Mouse (Mus musculus) megakaryocyte progenitor cell, adult 5-6 weeks (primary cell): ENCODE measurements around the gene Kcnk5. TPM values are rescaled to one million over a fixed set of nuclear protein-coding genes. Genes with fewer than 3 reads are reported as not detected.
A peak's percentile ranks its signal among the peaks of the same experiment; 100 is the strongest.

ENCODE experiments used
- ATAC-seq: replicated peaks from 2 replicates; pipeline ENCODE4 v1.8.0; 2016; ENCODE audit warnings: mild to moderate bottlenecking, moderate TSS enrichment, inconsistent platforms; ENCODE audit not compliant: poor library complexity
- total RNA-seq, 2 experiments: library from RNA; stranded (forward) in 1 of 2; stranded (reverse) in 1 of 2; fragments of 157-497, 149-512 nt in 1 of 2; fragments of 200-1000 nt in 1 of 2; gene quantifications; 2 replicates each; pipeline versions ENCODE4 v1.2.3 to v1.2.4; 2015 to 2017

Kcnk5 gene
- total RNA-seq, 2 experiments from 2014 or later, result 1.2 to 1.7 TPM

DNA sequence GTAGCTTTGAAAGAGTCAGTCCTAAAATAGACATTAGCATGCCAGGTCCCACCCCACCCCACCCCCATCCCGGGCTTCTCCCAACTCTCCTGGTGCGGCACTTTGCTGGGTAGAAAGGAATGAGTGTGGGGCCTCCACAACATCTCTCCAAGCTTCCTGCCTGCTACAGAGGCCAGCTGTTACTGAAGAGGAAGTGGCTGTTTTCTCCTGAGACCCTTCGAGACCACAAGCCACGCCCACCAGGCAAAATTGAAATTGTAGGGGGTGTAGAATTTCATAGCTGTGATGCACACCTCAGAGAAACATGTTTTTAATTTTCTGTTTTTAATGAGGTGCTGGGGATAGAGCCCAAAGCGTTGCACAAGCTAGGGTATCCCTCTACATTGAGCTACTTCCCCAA lies 60.7 kb downstream of the Kcnk5 start:
- peak; percentile 82 for ATAC-seq

GRCm38 (mm10) chr14:20120012-20120411 lies 61.6 kb downstream of the Kcnk5 start:
- no peak for ATAC-seq

DNA sequence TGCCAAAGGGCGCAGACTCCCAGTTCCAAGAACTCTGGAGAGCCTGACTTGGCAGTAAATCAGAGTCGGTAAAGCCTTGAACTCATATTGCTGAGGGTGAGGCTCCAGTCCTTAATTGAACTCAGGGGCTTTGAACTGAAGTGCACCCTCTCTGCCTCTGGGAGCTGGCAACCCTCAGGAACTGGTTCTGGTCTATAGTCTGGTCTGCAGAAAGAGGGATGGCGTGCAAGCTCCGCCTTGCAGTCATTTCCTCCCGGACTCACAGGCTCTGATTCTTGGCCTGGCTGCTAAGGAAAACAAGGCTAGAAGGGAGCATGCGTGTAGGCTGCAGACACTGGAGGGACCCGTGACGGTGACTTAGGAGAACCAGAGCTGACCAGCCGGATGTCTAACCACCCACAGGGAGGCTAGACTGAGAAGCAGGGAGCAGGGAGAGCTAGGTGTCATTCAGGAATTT lies 65.4 kb downstream of the Kcnk5 start:
- ATAC-seq, result no peak

DNA sequence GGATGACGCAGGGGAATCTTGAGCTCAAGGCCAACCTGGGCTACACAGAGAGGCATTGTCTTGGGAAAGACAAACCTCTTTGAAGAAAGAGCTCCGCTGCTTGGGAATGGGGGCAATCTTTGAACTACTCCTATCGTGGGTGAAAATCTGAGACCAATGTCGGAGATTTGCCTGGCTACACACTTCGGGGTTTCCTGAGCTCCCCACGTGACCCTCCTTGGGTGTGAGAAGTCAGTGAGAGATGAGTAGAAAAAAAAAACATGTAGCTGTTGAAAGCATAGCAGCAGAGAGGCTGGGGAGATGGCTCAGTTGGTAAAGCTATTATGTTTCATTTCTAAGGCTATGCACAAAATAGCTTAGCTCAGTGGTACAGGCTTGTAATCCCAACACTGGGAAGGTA lies 66.7 kb downstream of the Kcnk5 start:
- ATAC-seq, result no peak

- ATAC-seq, result peak; percentile 93
Measured at GRCm38 (mm10) chr14:20113964-20114363, 67.6 kb downstream of the Kcnk5 start.

GRCm38 (mm10) chr14:20113189-20113961 lies 68.2 kb downstream of the Kcnk5 start:
- ATAC-seq, result no peak

DNA sequence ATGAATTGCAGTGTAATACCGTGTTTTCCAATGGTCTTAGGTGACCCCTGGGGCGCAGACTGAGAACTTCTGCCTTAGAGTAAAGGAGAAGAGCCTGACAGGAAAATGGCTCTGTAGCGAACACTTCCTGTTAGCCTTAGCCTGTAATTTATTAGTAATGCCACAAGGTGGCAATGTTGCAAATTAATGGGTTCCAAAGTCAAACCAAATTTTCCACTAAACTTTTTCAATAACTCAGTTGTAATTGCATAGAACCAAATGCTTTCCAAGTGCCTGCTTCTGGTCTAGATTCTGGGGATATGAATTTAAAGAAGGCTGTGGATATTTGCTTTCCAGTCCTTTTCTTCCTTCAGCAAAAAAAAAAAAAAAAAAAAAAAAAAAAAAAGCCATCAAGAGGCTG lies 69.4 kb downstream of the Kcnk5 start:
- no peak for ATAC-seq

DNA sequence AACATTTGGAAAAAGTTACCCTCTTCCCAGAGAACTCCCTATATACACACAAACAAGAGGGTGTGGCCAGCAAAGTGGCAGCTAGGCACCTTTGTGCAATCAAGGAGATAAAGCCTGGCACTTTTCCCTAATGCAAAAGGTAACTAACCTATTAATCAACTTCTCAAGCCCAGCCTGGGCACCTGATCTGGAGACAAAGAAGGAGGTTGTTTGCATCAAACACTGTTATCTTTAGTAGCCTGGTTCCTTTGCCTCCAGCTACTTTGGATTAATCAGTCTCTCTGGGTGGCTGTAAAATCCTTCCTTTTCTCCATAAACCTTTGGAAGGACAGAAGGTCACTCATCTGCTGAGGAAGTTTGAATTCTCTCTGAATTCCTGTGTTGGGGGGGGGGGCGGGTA lies 70.7 kb downstream of the Kcnk5 start:
- ATAC-seq, result no peak

DNA sequence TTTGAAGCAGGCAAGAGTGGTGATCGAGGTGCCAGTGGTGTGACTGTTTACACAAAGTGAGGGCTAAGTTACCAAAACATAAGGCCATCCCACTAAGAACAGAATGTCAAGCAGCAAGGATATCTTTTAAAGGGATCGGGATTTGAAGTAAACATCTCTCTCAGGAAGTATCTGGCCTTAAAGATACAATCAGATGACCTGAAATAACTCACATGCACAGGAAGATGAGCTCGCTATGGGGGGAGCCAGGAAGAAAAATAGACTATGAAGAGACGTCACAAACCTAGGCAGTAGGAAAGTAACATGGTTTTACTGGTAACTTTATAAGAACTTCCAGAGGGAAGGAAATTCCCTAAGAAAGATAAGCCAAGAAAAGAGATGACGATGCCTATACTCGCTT lies 75.3 kb downstream of the Kcnk5 start:
- no peak for ATAC-seq

DNA sequence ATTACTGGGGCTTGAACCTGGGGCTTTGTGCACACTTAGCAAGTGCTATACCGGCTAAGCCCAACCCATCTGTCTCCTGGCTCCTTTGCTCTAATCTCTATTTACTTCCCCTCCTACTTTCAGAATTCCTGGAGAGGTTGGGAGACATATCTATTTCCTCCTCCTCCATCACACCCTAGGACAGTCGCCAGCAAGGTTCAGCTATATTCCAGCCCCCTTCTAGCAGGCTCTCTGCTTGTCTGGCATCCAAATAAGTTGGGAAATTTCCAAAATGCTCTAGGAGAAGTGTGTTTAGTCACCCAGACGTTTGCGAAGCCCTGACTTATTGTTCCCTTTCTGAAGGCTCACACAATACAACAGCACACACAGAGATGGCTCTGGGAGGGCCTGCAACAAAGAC lies 78.4 kb downstream of the Kcnk5 start:
- no peak for ATAC-seq

DNA sequence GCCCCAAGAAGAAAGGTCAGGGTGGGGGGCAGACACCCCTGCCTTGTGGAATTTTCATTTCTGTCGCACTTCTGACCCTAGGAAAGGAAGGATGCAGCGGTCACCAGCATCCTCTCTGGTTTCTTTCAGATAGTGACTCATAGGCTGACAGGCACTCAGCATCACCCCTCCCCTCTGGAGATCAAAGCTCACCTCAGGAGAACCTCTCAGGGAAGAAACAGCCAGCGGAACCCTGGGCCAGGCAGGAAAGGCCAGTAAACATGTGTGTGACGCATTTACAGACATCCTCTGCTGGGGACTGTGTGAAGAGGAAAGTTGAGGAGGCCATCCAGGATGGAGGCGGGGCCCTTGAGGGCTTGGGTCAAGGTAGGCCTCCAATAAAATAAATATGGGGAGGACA lies 83.5 kb downstream of the Kcnk5 start:
- ATAC-seq, result no peak

GRCm38 (mm10) chr14:20094942-20095341 lies 86.7 kb downstream of the Kcnk5 start:
- ATAC-seq, result no peak

GRCm38 (mm10) chr14:20093493-20093892 lies 88.1 kb downstream of the Kcnk5 start:
- peak; percentile 76 for ATAC-seq

Other genes starting within 250 kb of the Kcnk5 start
- 47.7 and 53.6 TPM in 2 replicates for gene Gng2, start 204.2 kb downstream of the Kcnk5 start, total RNA-seq (2015)
- 32.1 and 67.0 TPM in 2 replicates for gene Gng2, start 204.2 kb downstream of the Kcnk5 start, total RNA-seq (2017)
- gene Saysd1, start 43.3 kb downstream of the Kcnk5 start, total RNA-seq (2015), result 3.4 and 3.9 TPM in 2 replicates
- gene Saysd1, start 43.3 kb downstream of the Kcnk5 start, total RNA-seq (2017), result 0.62 and 1.4 TPM in 2 replicates
- gene Kcnk16, start 87.4 kb upstream of the Kcnk5 start, total RNA-seq (2015), result not detected in 2 replicates
- gene Kcnk16, start 87.4 kb upstream of the Kcnk5 start, total RNA-seq (2017), result not detected in 2 replicates
- 8.2 and 10.0 TPM in 2 replicates for gene Nudt13, start 112.9 kb upstream of the Kcnk5 start, total RNA-seq (2015)
- 10.8 and 11.9 TPM in 2 replicates for gene Nudt13, start 112.9 kb upstream of the Kcnk5 start, total RNA-seq (2017)
- 44.2 and 45.9 TPM in 2 replicates for gene Ecd, start 166.3 kb upstream of the Kcnk5 start, total RNA-seq (2015)
- gene Ecd, start 166.3 kb upstream of the Kcnk5 start, total RNA-seq (2017), result 67.3 and 71.2 TPM in 2 replicates
- 21.1 and 30.8 TPM in 2 replicates for gene Fam149b, start 166.4 kb upstream of the Kcnk5 start, total RNA-seq (2015)
- gene Fam149b, start 166.4 kb upstream of the Kcnk5 start, total RNA-seq (2017), result 21.9 and 26.6 TPM in 2 replicates
- gene Dnajc9, start 207.1 kb upstream of the Kcnk5 start, total RNA-seq (2015), result 75.2 and 78.3 TPM in 2 replicates
- 250 and 274 TPM in 2 replicates for gene Dnajc9, start 207.1 kb upstream of the Kcnk5 start, total RNA-seq (2017)
- gene Mrps16, start 211.8 kb upstream of the Kcnk5 start, total RNA-seq (2015), result 89.6 and 90.7 TPM in 2 replicates
- 43.4 and 45.8 TPM in 2 replicates for gene Mrps16, start 211.8 kb upstream of the Kcnk5 start, total RNA-seq (2017)